Mouse (Mus musculus): ENCODE data around the gene Slc36a3.
A peak's percentile ranks its signal among the peaks of the same experiment; 100 is the strongest.
"Not testable (repeated sequence)": the region's sequence is repeated elsewhere in the genome, so short reads cannot be mapped to it uniquely, and the experiment has no call there.

The Slc36a3 gene

DNA sequence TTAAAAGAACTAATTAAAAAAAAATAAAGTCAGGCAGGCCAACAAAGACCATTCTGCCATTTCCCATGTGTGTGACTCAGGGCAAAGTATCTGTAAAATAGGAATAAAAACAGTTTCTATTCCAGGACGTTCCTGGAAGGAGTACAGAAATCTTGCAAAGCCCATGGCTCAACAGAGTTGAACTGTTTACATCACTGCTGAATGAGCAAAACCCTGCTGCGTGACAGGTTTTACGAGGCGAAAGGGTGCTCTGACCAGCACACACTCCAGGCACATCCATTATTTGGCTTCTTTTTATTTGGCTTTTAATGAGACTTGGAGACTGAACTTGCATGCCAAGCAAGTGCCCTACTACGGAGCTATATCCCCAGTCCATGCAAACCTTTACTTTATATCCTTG lies 7.5 kb downstream of the Slc36a3 start:
- DNase-seq (ENCODE audit: low read depth, low spot score): no peak

DNA sequence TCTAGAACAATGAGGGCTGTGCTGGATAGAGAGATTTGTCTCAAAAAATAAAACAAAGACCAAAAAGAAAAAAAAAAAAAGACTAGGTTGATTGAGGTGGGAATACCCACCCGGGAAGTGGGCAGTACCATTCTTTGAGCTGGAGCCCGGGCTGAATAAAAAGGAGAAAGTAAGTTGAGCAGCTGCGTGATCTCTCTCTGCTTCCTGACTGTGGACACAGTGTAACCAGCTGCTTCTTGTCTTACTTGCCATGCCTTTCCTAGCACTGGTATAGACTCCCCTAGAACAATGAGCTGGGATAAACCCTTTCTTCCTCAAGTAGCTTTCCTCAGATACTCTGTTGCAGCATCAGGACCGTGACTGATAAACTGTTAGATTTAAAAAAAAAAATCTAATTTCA lies 10.0 kb downstream of the Slc36a3 start:
- DNase-seq (ENCODE audit: low read depth, low spot score): no peak

DNA sequence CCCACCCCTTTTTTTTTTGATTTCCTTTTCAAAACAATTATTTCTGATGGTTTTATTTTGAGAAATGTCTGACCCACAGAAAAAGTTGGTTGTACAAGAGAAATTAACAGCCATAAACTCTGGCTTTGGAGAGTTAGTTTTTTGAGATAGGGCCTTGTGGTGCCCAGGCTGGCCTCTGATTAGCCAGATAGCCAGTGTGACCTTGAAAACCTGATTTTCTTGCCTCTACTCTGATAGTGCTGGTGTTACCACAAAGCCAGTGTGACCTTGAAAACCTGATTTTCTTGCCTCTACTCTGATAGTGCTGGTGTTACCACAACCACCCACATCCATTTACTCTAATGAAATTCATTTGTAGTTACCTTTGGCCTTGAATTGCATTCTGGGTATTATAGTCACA lies 13.9 kb downstream of the Slc36a3 start:
- DNase-seq (ENCODE audit: low read depth, low spot score): no peak

DNA sequence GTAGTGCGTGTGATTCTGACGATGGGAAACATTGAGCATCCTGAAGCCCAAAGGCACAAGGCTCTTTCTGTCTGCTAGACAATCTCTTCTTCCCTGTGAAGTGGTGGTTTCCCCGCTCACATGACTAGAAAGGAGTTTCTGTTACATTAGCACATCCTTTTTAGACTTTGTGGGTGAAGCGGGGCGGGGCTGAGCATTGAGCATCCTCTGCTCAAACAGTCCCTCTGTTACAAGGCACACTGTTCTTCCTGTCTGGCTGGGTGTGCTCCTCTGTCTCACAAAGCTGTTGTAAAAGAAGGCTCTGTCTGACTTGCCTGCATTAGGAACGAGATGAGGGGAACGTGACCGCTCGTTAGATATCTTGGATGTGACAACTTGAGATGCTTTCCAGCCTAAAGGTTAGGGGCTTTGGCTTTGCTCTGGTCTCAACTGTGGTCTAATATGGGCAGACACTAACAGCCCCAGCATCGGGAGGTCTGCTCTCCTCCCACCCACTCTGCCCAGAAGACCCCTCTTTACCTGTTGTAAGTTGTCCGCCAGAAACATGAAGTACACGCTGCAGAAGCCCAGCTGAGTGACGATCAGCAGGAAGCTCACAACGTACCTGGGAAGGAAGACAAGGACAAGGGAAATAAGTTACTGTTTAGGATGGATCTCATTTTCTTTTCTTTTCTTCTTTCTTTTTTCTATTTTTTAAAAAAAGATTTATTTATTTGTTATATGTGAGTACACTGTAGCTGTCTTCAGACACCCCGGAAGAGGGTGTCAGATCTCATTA lies 14.5 kb downstream of the Slc36a3 start:
- DNase-seq (ENCODE audit: low read depth, low spot score): peak; percentile 96

DNA sequence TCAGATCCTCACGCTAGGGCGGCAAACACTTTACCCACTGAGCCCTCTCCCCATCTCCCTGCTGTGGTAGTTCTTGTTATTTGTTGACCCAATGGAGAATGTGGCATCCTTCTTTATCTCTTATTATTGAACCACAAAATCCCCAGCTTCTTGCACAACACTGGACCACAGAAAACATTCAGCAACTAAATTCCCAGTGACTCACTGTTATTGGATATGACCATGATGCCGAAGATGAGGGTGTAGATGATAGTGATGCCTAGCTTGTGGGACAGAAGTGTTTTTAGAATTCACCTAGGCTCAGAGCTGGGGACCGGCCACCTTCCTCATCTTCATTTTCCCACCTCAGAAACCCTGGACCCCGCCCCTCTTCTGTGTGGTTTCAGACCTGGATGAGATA lies 16.6 kb downstream of the Slc36a3 start:
- DNase-seq (ENCODE audit: low read depth, low spot score): no peak

DNA sequence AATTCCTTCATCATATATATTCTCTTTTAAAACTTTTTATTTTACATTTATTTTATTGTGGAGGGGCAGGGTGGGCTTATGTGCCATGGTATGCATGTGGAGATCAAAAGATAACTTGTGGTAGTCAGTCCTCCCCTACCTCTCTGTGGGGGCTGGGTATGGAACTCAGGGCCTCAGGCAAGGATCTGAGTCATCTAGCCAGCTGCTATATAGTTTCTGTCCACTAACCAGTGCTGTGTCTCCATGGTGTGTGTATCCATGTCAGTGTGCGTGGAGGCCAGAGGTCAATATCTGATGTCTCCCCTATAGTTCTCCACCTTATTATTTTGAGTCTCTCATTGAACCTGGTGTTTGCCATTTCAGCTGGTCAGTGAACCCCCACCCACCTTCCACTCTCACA lies 17.1 kb downstream of the Slc36a3 start:
- DNase-seq (ENCODE audit: low read depth, low spot score): no peak

DNA sequence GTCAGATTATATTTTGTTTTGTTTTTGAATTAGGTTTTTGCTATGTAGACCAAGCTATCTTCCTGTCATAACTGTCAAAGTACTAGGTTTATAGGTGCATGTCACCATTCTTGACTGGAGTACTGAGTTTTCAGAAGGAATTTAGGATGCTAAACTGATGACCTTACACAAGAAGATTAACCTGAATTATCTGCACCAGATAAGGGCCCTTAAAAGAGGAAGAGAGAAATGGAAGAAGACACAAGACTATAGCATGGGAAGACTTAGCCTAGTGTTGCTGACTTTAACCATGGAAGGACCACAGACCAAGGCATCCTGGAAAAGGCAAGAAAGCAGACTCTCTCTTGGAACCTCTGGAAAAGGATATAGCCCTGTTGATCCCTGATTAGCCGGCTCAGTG lies 18.3 kb downstream of the Slc36a3 start:
- DNase-seq (ENCODE audit: low read depth, low spot score): no peak

DNA sequence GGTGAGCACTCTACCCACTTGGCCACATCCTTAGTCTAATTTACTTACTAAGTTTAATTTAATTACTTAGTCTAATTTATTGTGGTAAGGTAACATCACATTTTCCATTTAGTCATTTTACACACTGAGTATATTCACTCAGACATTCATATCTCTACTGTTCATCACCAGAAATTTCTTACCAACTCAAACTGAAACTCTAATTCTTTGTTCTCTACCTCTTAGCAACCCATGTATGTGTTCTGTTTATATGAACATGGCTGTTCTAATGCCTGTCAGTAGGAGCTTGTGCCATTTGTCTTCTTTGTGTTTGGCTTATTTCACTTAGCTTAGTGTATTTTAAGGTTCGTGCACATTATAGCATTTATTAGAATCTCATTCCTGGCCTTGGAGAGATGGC lies 19.6 kb downstream of the Slc36a3 start:
- DNase-seq (ENCODE audit: low read depth, low spot score): peak; percentile 77

DNA sequence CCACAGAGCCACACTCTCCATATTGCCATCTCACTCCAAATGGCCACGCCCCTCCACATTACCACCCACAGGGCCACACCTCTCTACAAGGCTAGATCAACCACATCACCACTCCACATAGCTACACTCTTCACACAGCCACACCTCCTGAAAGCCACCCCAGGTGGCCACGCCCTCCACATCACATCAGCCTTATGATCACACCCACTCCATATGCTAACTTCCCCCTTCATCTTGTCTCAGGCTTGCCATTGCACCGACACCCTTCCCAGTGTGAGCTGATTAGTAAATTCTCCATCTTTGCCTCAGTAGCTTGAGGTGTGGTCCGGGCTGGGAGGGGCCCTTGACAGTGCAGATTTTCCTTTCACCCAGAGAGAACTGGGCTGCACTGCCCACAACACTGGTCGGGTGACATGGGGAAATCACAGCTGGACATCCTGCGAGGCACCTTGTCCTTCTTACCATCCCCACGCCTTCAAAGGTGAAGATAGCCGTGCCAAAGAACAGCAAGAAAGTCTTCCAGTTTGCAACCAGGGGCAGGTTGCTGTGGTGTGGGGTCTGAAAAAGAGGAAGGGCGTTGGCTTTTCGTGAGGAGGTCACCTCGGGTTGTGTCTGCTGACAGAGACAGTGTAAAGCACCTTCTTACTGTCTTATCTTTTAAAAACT lies 20.3 kb downstream of the Slc36a3 start:
- DNase-seq (ENCODE audit: low read depth, low spot score): peak; percentile 93

DNA sequence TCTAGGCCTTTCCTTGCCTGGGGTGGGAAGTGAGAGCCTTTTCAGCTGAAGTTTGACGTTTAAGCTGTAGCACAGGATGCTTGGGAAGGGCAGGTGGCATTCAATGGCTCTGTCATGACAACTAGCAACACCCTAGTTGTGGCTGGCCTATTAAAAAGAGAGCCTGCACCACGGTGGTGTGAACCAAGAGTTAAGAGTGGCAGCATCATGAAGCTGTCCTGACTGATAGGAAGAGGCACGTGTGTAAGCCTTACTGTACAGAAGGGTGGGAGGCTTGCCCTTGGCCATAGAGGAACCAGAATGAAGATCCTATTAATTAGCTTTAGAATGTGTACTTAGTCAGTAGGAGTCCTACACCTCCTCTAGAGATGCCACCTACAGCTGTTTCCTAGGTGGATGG lies 23.1 kb downstream of the Slc36a3 start:
- DNase-seq (ENCODE audit: low read depth, low spot score): no peak

DNA sequence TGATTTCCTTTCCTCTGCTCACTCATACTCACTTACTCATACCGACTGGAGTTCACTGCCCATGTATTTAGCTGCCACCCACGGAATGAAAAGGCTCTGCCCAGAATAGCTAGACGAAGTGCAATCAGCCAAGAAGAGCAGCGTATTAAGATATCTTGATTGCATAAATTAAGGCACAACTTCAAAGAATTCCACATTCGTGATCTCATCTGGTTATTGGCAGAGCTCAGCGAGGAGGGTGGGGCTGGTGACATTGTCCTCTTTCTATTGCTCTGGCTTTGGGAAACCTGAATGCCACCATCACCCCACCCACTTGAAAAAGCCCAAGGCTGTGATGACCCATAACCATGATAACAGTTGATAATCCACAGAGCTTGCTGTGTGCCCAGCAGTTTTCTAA lies 23.6 kb downstream of the Slc36a3 start:
- DNase-seq (ENCODE audit: low read depth, low spot score): peak; percentile 55

DNA sequence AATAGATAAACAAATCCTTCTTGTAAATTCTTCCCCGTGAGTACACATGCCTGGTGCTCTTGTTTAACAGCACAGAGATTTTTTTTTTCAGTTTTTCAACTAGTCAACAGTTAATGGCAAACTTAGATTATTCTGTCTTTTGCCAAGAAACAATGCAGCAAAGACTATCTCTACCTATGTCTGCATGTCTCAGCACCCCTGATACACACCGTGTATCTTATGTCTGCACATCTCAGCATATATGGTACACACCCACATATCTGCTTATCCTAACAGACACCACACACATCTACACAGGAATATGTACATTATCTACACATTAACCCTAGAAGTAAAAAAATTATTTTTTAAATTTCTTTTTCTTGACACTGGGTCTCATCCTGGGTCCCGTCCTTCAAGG lies 24.8 kb downstream of the Slc36a3 start:
- no peak for DNase-seq (ENCODE audit: low read depth, low spot score)

DNA sequence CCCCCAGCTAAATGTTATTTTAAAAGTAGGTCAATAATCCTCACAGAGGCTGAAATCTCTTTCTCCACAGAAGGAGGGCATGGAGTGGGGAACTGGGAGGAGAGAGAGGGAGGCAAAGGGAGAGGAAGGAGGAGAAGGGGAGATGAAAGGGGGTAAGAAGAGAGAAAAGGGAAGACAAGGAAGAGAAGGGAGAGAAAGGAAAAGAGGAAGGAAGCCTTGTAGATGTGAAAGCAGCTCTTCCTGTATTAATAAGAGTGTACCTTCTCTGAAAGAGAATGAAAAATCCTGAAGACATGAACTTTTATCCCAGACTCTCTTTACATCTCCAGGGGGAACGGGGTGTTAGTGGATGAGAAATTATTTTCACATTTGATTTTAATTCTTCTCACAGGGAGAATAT lies 30.1 kb downstream of the Slc36a3 start:
- DNase-seq (ENCODE audit: low read depth, low spot score): no peak

DNA sequence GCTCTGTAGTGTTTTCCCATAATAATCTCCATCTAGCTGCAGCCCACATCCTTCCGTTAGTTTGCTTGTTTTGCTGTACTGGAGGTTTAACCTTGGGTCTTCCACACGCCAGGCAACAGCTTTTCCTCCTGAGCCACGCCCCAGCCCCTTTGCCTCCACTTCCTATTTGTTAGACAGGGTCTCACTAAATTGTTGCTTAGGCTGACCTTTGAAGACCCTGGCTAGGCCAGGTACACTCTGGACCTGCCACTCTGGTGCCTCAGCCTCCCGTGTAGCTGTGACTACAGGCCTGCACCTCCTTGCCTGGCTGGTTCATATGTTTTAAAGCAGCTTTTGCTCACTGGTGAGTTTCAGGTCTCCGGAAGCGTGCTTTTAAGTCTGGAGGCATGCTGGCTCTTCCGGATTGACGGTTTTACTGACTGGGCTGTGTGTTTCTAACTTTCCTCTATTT lies 30.7 kb downstream of the Slc36a3 start:
- DNase-seq (ENCODE audit: low read depth, low spot score): peak; percentile 73

DNA sequence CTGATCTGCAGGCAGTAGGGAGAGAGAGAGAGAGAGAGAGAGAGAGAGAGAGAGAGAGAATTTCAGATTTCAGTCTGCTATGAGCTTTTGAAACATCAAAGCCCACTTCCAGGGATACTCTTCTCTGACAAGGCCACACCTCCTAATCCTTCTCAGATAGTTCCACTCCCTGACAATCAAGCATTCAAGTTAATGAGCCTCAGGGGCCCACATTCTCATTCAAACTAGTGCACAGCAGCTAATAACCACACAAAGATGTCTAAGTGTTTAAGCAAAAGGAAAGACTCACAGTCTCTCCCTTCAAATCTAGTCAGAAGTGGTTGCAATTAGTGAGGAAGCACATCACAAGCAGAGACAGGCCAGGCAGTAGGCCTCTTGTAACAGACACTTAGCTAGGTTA lies 31.2 kb downstream of the Slc36a3 start:
- DNase-seq (ENCODE audit: low read depth, low spot score): no peak

DNA sequence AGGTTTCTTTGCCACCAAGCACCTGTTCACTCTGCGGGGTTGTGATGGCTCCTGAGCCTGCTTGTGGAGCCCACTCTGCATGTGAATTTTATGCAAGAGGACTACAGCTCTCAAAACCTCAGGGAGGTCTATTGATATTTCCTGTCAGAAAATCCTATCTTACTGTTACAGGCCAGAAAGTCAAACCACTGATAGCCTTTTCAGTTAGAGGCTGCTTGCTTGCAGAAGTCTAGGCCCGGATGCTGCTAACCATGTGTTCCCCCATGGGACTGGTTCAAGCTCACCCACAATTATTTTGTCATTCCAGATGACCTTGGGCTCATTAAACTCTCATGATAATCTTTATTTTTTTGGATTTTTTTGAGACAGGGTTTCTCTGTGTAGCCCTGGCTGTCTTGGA lies 34.5 kb downstream of the Slc36a3 start:
- DNase-seq (ENCODE audit: low read depth, low spot score): no peak

DNA sequence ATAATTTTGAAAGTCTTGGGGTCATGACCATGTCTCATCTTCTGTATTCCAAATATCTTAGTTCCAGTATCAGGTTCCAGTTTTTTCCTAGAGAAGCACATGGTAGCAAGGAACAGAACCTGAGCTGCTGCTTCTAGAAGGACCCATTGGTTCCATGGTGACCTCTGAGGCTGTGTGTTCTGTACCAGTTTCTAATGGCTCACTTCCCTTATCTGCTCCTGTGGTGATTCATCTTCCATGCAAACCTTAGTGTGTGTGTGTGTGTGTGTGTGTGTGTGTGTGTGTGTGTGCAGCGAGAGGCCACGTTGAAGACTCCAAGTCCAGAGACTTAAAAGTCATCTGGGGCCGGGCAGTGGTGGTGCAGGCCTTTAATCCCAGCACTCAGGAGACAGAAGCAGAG lies 35.5 kb downstream of the Slc36a3 start:
- no peak for DNase-seq (ENCODE audit: low read depth, low spot score)

DNA sequence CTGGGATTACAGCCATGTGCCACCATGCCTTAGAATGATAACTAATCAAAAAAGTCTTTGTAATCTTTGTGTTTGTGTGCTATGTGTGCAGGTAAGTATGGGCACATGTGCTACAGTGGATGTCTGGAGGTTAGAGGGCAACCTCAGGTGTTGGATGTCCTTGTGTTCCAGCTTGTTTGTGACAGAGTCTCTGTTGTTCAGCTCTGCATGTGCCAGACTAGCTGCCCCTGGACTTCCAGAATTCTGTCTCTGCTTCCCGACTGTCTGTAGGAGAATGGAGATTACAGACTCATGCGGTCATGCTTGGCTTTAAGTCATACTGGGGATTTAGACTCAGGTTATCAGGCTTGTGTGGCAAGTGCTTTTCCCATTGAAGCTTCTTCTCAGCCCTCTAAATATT lies 37.2 kb downstream of the Slc36a3 start:
- DNase-seq (ENCODE audit: low read depth, low spot score): no peak

DNA sequence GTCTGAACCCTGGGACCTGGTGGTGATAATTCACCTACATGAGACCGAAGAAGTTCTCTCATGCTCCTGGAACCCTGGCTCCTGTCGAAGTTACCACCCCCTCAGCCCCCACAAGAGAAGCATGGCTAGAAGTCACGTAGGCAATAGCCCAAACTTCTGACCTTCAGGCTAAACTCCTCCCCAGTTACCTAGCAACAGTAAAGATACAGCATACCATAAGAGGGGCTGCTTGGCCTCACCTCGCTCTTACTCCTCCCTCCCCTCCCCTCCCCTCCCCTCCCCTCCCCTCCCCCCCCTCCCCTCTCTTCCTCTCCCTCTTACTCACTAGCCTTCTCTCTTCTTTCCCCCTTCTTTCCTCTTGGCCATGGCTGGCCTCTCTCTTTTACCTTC lies 37.7 kb downstream of the Slc36a3 start:
- DNase-seq (ENCODE audit: low read depth, low spot score): not testable (repeated sequence)

DNA sequence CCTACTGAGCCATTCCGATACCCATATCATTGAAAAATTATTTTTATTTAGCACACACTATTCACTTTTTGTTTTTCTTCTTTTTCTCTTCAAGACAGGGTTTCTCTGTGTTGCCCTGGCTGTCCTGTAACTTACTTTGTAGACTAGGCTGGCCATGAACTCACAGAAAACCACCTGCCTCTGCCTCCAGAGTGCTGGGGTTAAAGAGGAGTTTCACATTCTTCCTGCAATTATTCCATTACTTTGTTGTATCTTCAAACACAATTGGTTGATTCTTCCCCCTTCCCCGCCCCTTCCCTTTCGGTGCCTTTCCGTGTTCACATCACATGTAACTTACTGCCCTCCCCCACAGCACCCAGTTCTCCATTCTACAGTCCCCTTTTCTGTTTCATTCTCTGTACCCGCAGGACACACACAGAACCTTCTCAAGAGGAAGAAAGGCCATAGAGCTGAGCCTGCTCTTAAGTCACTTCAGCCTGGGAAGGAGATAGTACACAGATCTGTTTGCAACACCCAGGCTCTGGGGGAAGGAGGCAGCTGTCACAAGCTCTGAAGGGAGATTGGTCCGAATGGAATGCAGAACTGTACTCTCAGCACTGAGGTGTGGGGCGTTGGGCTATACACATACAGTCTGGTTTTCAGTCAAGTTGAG lies 38.2 kb downstream of the Slc36a3 start:
- peak; percentile 54 for DNase-seq (ENCODE audit: low read depth, low spot score)

DNA sequence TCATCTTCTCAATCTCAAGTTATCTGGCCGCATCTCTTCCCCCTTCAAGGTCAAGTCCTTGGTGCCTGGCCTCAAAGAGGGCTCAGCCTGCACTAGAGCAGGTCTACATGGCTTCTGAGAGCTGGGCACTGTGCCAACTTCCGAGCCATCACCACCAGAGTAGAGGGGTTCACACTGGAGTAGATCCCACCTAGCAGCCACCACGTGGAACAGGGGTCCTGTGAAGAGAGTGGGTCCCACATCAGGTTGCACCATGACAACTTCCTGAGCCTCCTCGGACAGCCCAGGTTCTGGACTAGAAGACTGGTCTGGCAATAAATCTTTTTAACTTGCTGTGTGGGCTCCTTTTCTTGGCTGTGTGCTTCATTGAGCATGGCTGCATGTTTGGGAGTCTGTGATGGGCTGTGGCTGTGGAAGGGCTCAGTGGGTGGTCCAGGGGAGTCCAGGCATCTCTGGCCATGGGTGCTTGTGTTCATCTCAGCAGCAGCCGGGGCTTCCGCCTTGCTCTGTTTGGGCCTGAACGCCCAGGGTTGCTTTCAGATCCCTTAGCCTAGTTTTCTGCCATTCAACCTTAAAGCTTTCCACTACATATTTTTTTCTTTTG lies 40.8 kb downstream of the Slc36a3 start:
- no peak for DNase-seq (ENCODE audit: low read depth, low spot score)

DNA sequence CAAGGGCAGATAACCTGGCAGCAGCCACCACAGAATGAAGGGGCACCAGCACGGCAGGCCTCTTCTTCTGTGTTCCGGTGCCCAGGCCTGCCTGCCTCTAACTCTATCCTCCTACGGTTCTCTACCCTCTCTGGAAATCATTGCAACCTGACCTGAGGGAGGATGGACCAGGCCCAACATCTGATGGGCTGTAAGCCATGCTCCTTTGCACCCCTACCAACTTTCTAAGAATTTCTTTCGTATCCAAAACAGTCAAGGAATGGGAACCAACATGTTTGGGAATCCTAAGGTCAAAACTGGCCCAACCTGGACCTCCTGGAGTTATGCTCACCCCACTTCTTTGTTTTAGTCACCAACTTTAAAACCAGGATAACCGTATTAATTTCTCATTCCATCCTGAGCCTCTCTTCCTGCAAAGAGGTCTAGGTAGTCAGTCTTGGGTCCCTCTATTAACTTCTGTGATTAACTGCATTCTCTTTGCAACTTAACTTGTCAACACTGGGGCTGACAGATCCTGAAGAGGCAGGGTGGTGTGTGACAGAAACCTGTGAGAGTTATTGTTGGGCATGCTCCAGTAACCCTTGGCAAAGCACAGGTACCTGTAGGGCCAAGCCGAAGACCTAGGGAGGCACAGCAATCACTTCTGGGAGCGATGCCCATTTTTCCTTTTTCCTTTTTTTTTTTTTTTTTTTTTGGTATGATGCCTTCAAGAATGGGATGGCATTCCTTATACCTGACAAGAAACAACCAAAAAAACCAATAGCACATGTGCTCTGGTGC lies 41.8 kb downstream of the Slc36a3 start:
- no peak for DNase-seq (ENCODE audit: low read depth, low spot score)

All from CD4-positive, CD25-positive, alpha-beta regulatory T cell, adult 2 months (primary cell).